Mouse (Mus musculus) hindbrain, embryonic 16.5 days (tissue): ENCODE measurements around the gene Ncbp3. TPM values are rescaled to one million over a fixed set of nuclear protein-coding genes. Genes with fewer than 3 reads are reported as not detected.

ENCODE experiments used
- ATAC-seq: fragments of 200-750 bp; cut with Nextera tagmentation; 2 replicates; pipeline ENCODE4 v1.8.0; 2017; ENCODE audit warnings: moderate TSS enrichment, moderate library complexity
- H3K27ac ChIP-seq: fragments of 300-500 bp; sonication (generic); 2 replicates; pipeline ENCODE4 v1.5.1; 2014; ENCODE audit warnings: low read depth, mild to moderate bottlenecking, control low read depth, low read length, moderate library complexity
- H3K27me3 ChIP-seq: fragments of 300-500 bp; sonication (generic); replicated peaks from 2 replicates; pipeline ENCODE4 v1.6.1; 2014; ENCODE audit warnings: low read length; ENCODE audit not compliant: control insufficient read depth, insufficient read depth
- H3K36me3 ChIP-seq: fragments of 300-500 bp; sonication (generic); 2 replicates; pipeline ENCODE4 v1.6.1; 2014; ENCODE audit warnings: mild to moderate bottlenecking, low read length, moderate library complexity, mixed read lengths; ENCODE audit not compliant: control insufficient read depth, insufficient read depth
- H3K4me1 ChIP-seq: fragments of 300-500 bp; sonication (generic); 2 replicates; pipeline ENCODE4 v1.6.1; 2014; ENCODE audit warnings: low read depth, low read length; ENCODE audit not compliant: control insufficient read depth, insufficient read depth
- H3K4me2 ChIP-seq: fragments of 300-500 bp; sonication (generic); 2 replicates; pipeline ENCODE4 v1.6.1; 2014; ENCODE audit warnings: mild to moderate bottlenecking, low read length, control low read depth, moderate library complexity
- H3K4me3 ChIP-seq: fragments of 300-500 bp; sonication (generic); 2 replicates; pipeline ENCODE4 v1.5.1; 2014; ENCODE audit warnings: mild to moderate bottlenecking, low read length, control low read depth, moderate library complexity
- H3K9ac ChIP-seq: fragments of 300-500 bp; sonication (generic); 2 replicates; pipeline ENCODE4 v1.6.1; 2014; ENCODE audit warnings: low read depth, mild to moderate bottlenecking, control low read depth, low read length, moderate library complexity
- H3K9me3 ChIP-seq: fragments of 300-500 bp; sonication (generic); 2 replicates; pipeline ENCODE4 v1.6.1; 2014; ENCODE audit warnings: mild to moderate bottlenecking, low read length, moderate library complexity; ENCODE audit not compliant: control insufficient read depth
- WGBS: fragments of 180-500 bp; shearing (Covaris S2); extraction: QIAGEN DNeasy Blood & Tissue Kit; methylation state at CpG from one replicate; pipeline ENCODE4 v1.1.7; 2014; 5-methylcytosine and 5-hydroxymethylcytosine counted together
- polyA plus RNA-seq: library from polyadenylated mRNA; unstranded; fragments of >200 nt; fragmentation: Nextera tagmentation; extraction: Ambion mirVana; gene quantifications from 2 replicates; pipeline ENCODE4 v1.2.1, GENCODE M21; 2015

Gene Ncbp3
- polyA plus RNA-seq, 1 experiment from 2014 or later: 8.3 TPM

DNA sequence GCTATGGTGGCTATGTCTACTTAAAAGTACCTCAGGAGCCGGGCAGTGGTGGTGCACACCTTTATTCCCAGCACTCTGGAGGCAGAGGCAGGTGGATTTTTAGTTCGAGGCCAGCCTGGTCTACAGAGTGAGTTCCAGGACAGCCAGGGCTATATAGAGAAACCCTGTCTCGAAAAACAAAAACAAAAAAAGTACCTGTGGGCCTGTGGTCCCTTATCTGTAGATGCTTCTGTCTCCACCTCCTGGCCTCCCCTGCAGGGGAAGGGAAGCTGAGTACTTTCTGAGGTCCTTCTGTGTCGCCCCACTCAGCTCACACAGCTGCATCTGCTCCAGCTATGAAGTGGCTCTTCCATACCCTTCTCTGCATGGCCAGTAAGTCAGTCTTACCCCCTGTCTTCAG is 42.7 kb downstream of the Ncbp3 start, which contains the start of gene Itgae:
TSS of gene Itgae (plus strand) at position 301 of the 400 bp plus-strand sequence.
- H3K36me3 ChIP-seq: no peaks in the 10 kb centered on the region
- H3K27ac ChIP-seq: no peak within 1 kb of the TSS
- no peak within 1 kb of the TSS for H3K4me3 ChIP-seq
- no peaks in the 10 kb centered on the region for H3K9me3 ChIP-seq
- no peak for ATAC-seq
- no peak within 1 kb of the TSS for H3K4me2 ChIP-seq
- H3K4me1 ChIP-seq: no peaks in the 10 kb centered on the region
- no peaks in the 10 kb centered on the region for H3K27me3 ChIP-seq
- H3K9ac ChIP-seq: no peak within 1 kb of the TSS
- WGBS: 84% methylated on average over 4 of the region's 4 CpGs

DNA sequence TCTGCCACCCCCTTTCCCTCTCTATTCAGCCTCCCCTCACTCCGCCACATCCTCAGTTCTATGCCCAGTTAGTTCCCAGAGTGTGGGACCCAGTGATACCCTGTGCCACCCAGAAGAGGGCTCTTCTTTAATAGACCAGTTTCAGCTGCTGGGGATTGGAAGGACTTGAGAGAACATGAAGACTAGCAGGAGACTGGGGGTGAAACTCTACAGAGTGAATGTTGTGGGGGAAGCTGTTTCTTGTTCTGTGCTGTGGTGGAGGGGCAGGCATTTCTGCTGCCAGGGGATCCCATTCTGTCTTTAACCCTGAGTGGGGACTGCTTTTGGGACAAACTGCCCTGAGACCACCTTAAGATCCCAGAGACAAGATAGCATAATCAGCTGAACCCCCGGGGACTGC is 43.2 kb downstream of the Ncbp3 start:
- WGBS: 81% methylated on average over 2 of the region's 2 CpGs
- no peaks in the 10 kb centered on the region for H3K36me3 ChIP-seq
- no peak overlapping the region for H3K4me2 ChIP-seq
- H3K4me3 ChIP-seq: no peak overlapping the region
- H3K4me1 ChIP-seq: no peaks in the 10 kb centered on the region
- H3K27ac ChIP-seq: no peak overlapping the region
- no peak for ATAC-seq
- no peaks in the 10 kb centered on the region for H3K27me3 ChIP-seq
- H3K9ac ChIP-seq: no peak overlapping the region
- H3K9me3 ChIP-seq: no peaks in the 10 kb centered on the region

DNA sequence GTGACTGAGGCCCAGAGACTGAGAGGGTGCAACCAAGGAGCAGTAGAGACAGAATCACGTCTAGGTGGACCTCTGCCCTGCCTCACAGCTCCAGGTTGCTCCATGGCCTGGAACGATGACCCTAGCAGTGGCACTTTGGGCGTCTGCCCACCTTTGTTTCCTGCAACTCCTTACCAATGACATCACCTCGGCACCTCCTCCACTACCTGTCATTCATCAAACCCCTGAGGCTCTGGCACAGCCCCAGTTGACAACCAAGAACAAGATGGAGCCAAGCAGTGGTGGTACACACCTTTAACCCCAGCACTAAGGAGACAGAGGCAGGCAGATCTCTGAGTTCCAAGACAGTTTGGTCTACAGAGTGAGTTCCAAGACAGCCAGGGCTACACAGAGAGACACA is 44.5 kb downstream of the Ncbp3 start:
- WGBS: 76% methylated on average over 4 of the region's 4 CpGs
- Histone ChIP-seq H3K4me1 (no peaks in the 10 kb centered on the region), H3K27ac (no peak overlapping the region), H3K36me3 (no peaks in the 10 kb centered on the region), H3K9ac (no peak overlapping the region), H3K27me3 (no peaks in the 10 kb centered on the region), H3K4me2 (no peak overlapping the region), H3K4me3 (no peak overlapping the region), H3K9me3 (no peaks in the 10 kb centered on the region)
- no peak for ATAC-seq

DNA sequence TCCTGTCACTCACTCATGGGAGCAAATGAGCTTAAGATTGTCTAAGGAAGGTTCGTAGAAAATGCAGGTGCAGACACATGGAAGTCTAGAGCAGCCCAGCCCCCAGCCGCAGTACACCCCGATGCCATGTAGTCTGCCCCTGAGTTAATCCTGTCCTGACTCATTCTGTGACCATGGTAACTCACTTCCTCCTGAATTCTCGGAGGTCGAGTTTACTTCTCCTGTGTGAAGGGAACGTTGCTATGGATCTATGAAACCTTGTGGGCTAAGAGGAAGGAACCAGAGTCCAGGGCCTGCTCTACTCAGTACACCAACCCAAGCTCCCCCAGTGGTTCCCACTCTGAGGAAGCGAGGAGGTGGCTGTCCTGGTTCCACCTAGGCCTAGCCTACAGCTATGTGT is 45.3 kb downstream of the Ncbp3 start:
- H3K27ac ChIP-seq: no peak overlapping the region
- no peaks in the 10 kb centered on the region for H3K27me3 ChIP-seq
- H3K9me3 ChIP-seq: no peaks in the 10 kb centered on the region
- no peak for ATAC-seq
- WGBS: 81% methylated on average over 7 of the region's 7 CpGs
- no peak overlapping the region for H3K4me3 ChIP-seq
- no peak overlapping the region for H3K9ac ChIP-seq
- no peaks in the 10 kb centered on the region for H3K36me3 ChIP-seq
- no peak overlapping the region for H3K4me2 ChIP-seq
- no peaks in the 10 kb centered on the region for H3K4me1 ChIP-seq

DNA sequence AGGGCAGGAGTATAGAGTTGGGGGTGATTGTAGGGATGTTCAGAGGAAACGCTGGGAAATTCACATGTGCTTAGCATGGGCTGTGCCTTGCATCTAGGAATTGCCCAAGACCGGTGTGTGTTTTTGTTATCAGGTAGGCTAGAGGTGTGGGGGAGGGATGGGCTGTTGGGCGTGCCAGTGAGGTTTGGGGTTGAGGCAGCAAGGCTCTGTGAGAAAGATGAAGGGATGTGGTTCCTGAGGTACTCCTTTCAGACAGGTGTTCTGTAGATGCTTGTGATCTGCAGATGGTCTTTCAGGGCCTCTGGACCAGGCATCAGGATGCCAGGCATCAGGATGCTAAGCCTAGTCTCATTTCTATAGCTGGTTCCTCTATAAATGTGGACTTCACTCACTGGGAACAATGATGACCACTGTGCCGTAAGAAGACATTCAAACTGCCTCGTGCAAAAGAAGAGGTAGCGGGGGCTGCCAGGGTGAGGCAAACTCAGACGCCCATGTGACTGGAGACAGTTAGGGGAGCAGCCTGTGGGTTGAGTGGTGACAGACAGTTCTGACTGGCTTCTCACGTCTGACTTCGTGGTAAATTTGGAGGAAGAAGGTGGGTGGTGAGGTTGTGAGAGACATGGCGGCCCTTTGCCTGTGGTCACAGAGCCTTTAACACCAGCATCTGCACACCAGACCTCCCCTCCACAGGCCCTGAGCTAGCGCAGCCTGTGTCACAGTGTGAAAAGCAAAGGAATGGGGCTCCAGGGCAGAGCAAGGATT is 46.8 kb downstream of the Ncbp3 start:
- WGBS: 83% methylated on average over 11 of the region's 11 CpGs
- Histone ChIP-seq H3K36me3 (no peaks in the 10 kb centered on the region), H3K4me1 (no peaks in the 10 kb centered on the region), H3K9me3 (no peaks in the 10 kb centered on the region), H3K27ac (no peak overlapping the region), H3K4me2 (no peak overlapping the region), H3K4me3 (no peak overlapping the region), H3K9ac (no peak overlapping the region), H3K27me3 (no peaks in the 10 kb centered on the region)
- no peak for ATAC-seq

DNA sequence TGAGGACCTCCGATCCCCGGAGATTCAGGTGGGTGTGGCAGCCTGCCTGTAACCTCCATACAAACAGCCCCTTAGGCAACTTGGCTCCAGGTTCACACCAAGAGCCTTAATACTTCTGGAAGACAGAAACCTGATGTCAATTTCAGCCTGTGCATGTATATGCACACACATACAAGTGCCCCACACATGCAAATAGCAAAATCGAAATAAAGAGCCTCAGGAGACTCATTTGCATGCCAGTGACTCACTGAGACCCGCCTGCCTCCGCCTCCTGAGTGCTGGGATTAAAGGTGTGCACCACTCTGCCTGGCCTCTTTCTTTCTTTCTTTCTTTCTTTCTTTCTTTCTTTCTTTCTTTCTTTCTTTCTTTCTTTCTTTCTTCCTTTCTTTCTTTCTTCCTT is 51.3 kb downstream of the Ncbp3 start:
- Histone ChIP-seq H3K4me3 (no peak overlapping the region), H3K4me2 (no peak overlapping the region), H3K36me3 (no peaks in the 10 kb centered on the region), H3K9ac (no peak overlapping the region), H3K9me3 (no peaks in the 10 kb centered on the region), H3K27me3 (no peaks in the 10 kb centered on the region), H3K27ac (no peak overlapping the region), H3K4me1 (no peaks in the 10 kb centered on the region)
- WGBS: 56% methylated on average over 5 of the region's 5 CpGs
- ATAC-seq: no peak

DNA sequence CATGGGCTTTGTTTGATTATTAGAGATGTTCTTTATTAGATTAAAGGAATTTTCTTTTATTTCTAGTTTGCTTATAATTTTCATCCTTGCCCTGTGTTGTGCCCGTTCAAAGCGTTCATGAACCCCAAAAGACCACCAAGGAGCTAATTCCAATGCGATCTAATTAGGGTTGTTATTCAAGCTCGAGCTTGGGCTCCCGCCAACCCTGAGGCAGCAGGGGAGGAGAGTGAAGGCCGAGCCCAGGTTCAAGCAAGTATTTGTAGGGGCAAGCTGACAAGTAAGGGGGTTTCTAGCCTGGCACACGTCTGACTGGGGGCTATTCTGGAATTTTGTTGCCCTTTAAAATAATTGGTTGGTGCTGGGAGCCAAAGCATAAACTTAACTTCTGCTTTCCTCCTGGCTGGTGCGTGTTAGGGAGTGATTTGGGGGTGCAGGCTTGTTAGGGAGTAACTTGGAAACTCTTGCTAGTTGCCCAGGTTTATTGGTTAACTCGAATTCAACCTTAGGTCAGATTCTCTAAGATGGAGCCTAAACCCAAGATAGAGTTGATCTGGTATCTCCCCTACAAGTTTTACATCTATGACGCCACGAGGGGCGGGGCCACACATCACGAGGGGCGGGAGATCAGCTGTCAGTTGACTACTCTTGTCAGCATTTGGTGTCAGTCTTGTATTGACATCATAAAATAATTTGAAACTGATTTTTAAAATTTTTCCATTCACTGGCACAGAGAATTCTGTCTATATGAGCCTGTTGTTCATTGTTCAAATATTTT is 52.6 kb downstream of the Ncbp3 start:
- 58% methylated on average over 14 of the region's 14 CpGs for WGBS
- Histone ChIP-seq H3K9ac (no peak overlapping the region), H3K4me1 (no peaks in the 10 kb centered on the region), H3K4me3 (no peak overlapping the region), H3K4me2 (no peak overlapping the region), H3K9me3 (no peaks in the 10 kb centered on the region), H3K27ac (no peak overlapping the region), H3K27me3 (no peaks in the 10 kb centered on the region), H3K36me3 (no peaks in the 10 kb centered on the region)
- no peak for ATAC-seq

DNA sequence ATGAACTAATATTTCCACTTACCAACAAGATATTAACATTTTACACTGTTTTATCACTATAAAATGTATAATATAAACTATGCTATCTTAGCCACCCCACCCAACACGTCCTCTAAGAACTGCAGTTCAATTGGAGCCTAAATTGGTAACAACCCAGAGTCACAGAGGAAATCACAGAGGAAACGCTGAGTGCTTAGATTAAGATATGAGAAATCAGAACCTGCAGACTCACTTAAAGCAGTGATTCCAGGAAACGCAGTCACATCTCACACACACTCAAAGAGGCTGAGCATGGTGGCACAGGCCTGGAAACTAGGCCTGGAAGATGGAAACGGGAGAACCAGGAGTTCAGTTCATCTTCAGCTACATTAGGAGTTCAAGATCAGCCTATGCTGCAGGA is 53.7 kb downstream of the Ncbp3 start:
- H3K27me3 ChIP-seq: no peaks in the 10 kb centered on the region
- no peaks in the 10 kb centered on the region for H3K36me3 ChIP-seq
- ATAC-seq: no peak
- 83% methylated on average over 4 of the region's 4 CpGs for WGBS
- no peak overlapping the region for H3K4me3 ChIP-seq
- H3K27ac ChIP-seq: no peak overlapping the region
- H3K4me1 ChIP-seq: no peaks in the 10 kb centered on the region
- no peak overlapping the region for H3K9ac ChIP-seq
- no peak overlapping the region for H3K4me2 ChIP-seq
- H3K9me3 ChIP-seq: no peaks in the 10 kb centered on the region

DNA sequence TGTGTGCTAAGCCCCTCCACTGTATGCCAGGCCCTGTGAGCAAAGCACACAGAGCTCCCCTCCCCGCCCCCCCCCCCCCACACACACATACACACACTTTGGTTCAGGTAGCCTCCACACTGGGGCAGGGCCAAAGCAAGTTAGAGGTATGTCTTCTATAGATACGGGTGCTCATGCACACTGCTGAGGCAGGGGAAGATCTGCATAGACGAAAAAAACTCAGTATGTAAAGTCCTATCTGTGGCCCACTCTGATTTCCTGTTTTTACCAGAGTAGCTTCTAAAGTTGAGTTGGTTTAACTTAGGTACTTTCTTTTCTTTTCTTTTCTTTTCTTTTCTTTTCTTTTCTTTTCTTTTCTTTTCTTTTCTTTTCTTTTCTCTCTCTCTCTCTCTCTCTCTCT is 57.7 kb downstream of the Ncbp3 start:
- Histone ChIP-seq H3K27me3 (no peaks in the 10 kb centered on the region), H3K36me3 (no peaks in the 10 kb centered on the region), H3K4me1 (no peaks in the 10 kb centered on the region), H3K4me2 (no peak overlapping the region), H3K27ac (no peak overlapping the region), H3K9ac (no peak overlapping the region), H3K9me3 (no peaks in the 10 kb centered on the region), H3K4me3 (no peak overlapping the region)
- no peak for ATAC-seq
- 53% methylated on average over 3 of the region's 3 CpGs for whole genome bisulfite sequencing
